Mouse (Mus musculus): ENCODE measurements around the gene Trf. TPM values are rescaled to one million over a fixed set of nuclear protein-coding genes. Genes with fewer than 3 reads are reported as not detected.
A peak's percentile ranks its signal among the peaks of the same experiment; 100 is the strongest.

Trf gene
- polyA plus RNA-seq, 1 experiment from 2014 or later = 34.3 TPM

- Histone ChIP-seq H3K27ac (0 out of 2 replicates have a peak overlapping the region, but pooled peaks have one; percentile 6), H3K4me2 (no peak overlapping the region), H3K27me3 (no peaks in the 10 kb centered on the region), H3K36me3 (no peaks in the 10 kb centered on the region), H3K9me3 (no peaks in the 10 kb centered on the region), H3K4me1 (replicated peaks) (peaks cover 13% of the 10 kb centered on the region), H3K4me3 (no peak overlapping the region), H3K9ac (no peak overlapping the region)
- whole genome bisulfite sequencing = 48% methylated on average over 7 of the region's 7 CpGs
- ATAC-seq (ENCODE audit: low FRiP score) = no peak
These were observed 4.4 kb upstream of the Trf start for GRCm38 (mm10) chr9:103234565-103235165.

DNA sequence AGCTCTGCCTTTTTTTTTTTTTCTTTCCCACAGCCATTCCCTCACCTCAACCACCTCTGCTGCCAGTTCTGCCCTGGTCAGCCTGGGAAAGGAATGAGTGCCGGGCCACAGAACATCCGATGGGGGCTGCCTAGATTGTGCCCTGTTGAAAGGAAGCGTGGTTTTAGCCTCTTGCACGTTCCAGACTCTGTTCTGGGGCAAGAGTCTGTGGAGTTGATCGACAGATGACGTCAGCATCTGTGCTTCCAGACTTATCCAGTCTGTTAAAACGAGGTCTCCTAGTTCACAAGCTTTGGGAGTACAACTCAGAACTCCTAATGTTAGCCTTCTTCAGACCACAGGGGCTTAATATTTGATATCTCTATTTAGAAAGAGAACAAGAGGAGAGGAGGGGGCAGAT lies 3.8 kb upstream of the Trf start:
- Histone ChIP-seq H3K4me1 (replicated peaks) (peaks cover 13% of the 10 kb centered on the region), H3K4me2 (no peak overlapping the region), H3K36me3 (no peaks in the 10 kb centered on the region), H3K9me3 (no peaks in the 10 kb centered on the region), H3K4me3 (no peak overlapping the region), H3K27ac (0 out of 2 replicates have a peak overlapping the region, but pooled peaks have one; percentile 6), H3K27me3 (no peaks in the 10 kb centered on the region), H3K9ac (no peak overlapping the region)
- 80% methylated on average over 7 of the region's 7 CpGs for WGBS
- ATAC-seq (ENCODE audit: low FRiP score) = no peak

DNA sequence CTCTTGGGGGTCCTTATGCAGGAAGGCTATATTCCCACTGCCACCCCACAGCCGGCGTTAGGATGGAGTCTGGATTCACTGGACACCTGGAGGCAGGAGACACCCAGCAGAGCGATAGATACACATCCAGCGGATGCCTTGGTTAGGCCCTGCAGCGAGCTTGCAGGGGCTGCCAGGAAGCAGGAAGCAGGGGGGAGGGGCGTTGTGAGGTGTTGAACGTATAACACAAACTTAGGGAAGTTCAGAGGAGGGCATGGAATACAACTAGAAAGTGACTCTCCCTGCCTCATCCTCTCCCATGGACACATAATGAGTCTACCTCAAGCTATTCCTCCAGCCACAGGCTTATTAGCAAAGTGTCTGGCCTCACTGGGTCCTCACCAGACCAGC lies 2.8 kb upstream of the Trf start:
- Histone ChIP-seq H3K4me3 (no peak overlapping the region), H3K4me1 (replicated peaks) (peaks cover 13% of the 10 kb centered on the region), H3K36me3 (no peaks in the 10 kb centered on the region), H3K27me3 (no peaks in the 10 kb centered on the region), H3K9me3 (no peaks in the 10 kb centered on the region), H3K9ac (no peak overlapping the region), H3K4me2 (no peak overlapping the region), H3K27ac (no peak overlapping the region)
- 83% methylated on average over 7 of the region's 7 CpGs for WGBS
- ATAC-seq (ENCODE audit: low FRiP score) = no peak

GRCm38 (mm10) chr9:103232232-103233005 lies 2.2 kb upstream of the Trf start:
- Histone ChIP-seq H3K9ac (no peak overlapping the region), H3K9me3 (no peaks in the 10 kb centered on the region), H3K27me3 (no peaks in the 10 kb centered on the region), H3K27ac (no peak overlapping the region), H3K4me2 (no peak overlapping the region), H3K36me3 (no peaks in the 10 kb centered on the region), H3K4me3 (no peak overlapping the region), H3K4me1 (replicated peaks) (peaks cover 13% of the 10 kb centered on the region)
- 89% methylated on average over 7 of the region's 7 CpGs for WGBS
- no peak for ATAC-seq (ENCODE audit: low FRiP score)

- Histone ChIP-seq H3K27ac (no peak overlapping the region), H3K4me2 (peak overlapping the region; percentile 1; the same call in 1 of the 2 replicates), H3K9ac (no peak overlapping the region), H3K4me3 (no peak overlapping the region), H3K9me3 (no peaks in the 10 kb centered on the region), H3K36me3 (no peaks in the 10 kb centered on the region), H3K27me3 (no peaks in the 10 kb centered on the region), H3K4me1 (replicated peaks) (peaks cover 8% of the 10 kb centered on the region)
- WGBS = 88% methylated on average over 15 of the region's 15 CpGs
- no peak for ATAC-seq (ENCODE audit: low FRiP score)
These were observed 992 bp downstream of the Trf start for GRCm38 (mm10) chr9:103229037-103229867.

- Histone ChIP-seq H3K27ac (no peak overlapping the region), H3K27me3 (no peaks in the 10 kb centered on the region), H3K36me3 (no peaks in the 10 kb centered on the region), H3K9ac (no peak overlapping the region), H3K4me3 (no peak overlapping the region), H3K4me1 (replicated peaks) (peaks cover 8% of the 10 kb centered on the region), H3K4me2 (no peak overlapping the region), H3K9me3 (no peaks in the 10 kb centered on the region)
- 83% methylated on average over 13 of the region's 13 CpGs for WGBS
- no peak for ATAC-seq (ENCODE audit: low FRiP score)
These were observed 1.8 kb downstream of the Trf start for GRCm38 (mm10) chr9:103228370-103229003.

GRCm38 (mm10) chr9:103227760-103228159 lies 2.5 kb downstream of the Trf start:
- H3K27me3 ChIP-seq = no peaks in the 10 kb centered on the region
- peaks cover 8% of the 10 kb centered on the region for H3K4me1 ChIP-seq (replicated peaks)
- H3K4me3 ChIP-seq = no peak overlapping the region
- WGBS = 90% methylated on average over 16 of the region's 16 CpGs
- ATAC-seq (ENCODE audit: low FRiP score) = no peak
- H3K9ac ChIP-seq = no peak overlapping the region
- H3K9me3 ChIP-seq = no peaks in the 10 kb centered on the region
- H3K27ac ChIP-seq = no peak overlapping the region
- no peaks in the 10 kb centered on the region for H3K36me3 ChIP-seq
- no peak overlapping the region for H3K4me2 ChIP-seq

DNA sequence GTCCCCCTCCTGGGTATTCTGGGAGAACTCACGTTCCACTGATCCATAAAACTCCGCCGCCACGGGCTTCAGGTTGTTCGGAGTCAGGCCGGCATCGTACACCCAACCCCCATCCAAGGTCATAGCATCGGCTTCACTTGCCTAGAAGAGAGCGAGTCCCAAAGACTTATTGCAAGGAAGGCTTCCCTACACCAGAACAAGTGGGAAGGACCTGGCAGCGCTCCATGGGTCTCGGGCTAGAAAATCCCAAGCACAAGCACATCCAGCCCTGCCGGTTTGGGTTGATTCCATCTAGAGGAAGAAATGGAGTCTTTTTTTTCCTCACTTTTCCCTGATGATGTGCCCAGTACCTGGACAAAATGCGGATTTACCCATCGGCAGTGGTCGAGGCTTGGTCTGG lies 3.4 kb downstream of the Trf start:
- Histone ChIP-seq H3K9me3 (no peaks in the 10 kb centered on the region), H3K4me2 (no peak overlapping the region), H3K36me3 (no peaks in the 10 kb centered on the region), H3K9ac (no peak overlapping the region), H3K27me3 (no peaks in the 10 kb centered on the region), H3K27ac (no peak overlapping the region), H3K4me3 (no peak overlapping the region), H3K4me1 (replicated peaks) (peaks cover 8% of the 10 kb centered on the region)
- 94% methylated on average over 15 of the region's 15 CpGs for WGBS
- no peak for ATAC-seq (ENCODE audit: low FRiP score)

GRCm38 (mm10) chr9:103225464-103225863 lies 4.8 kb downstream of the Trf start:
- peaks cover 5% of the 10 kb centered on the region for H3K4me1 ChIP-seq (replicated peaks)
- H3K9me3 ChIP-seq = no peaks in the 10 kb centered on the region
- H3K4me2 ChIP-seq = no peak overlapping the region
- no peak overlapping the region for H3K9ac ChIP-seq
- no peaks in the 10 kb centered on the region for H3K27me3 ChIP-seq
- ATAC-seq (ENCODE audit: low FRiP score) = no peak
- no peak overlapping the region for H3K4me3 ChIP-seq
- no peak overlapping the region for H3K27ac ChIP-seq
- WGBS = 65% methylated on average over 3 of the region's 3 CpGs
- no peaks in the 10 kb centered on the region for H3K36me3 ChIP-seq

- Histone ChIP-seq H3K27ac (no peak overlapping the region), H3K9ac (no peak overlapping the region), H3K27me3 (no peaks in the 10 kb centered on the region), H3K36me3 (no peaks in the 10 kb centered on the region), H3K9me3 (no peaks in the 10 kb centered on the region), H3K4me3 (no peak overlapping the region), H3K4me1 (replicated peaks) (no peaks in the 10 kb centered on the region; the same call in 1 of the 2 replicates), H3K4me2 (no peak overlapping the region)
- ATAC-seq (ENCODE audit: low FRiP score) = no peak
- 94% methylated on average over 7 of the region's 7 CpGs for WGBS
These were observed 5.5 kb downstream of the Trf start for GRCm38 (mm10) chr9:103224721-103225120.

- ATAC-seq (ENCODE audit: low FRiP score) = no peak
- no peak overlapping the region for H3K9ac ChIP-seq
- H3K36me3 ChIP-seq = no peaks in the 10 kb centered on the region
- no peak overlapping the region for H3K4me2 ChIP-seq
- H3K27ac ChIP-seq = no peak overlapping the region
- H3K4me1 ChIP-seq (replicated peaks) = no peaks in the 10 kb centered on the region
- H3K9me3 ChIP-seq = no peaks in the 10 kb centered on the region
- no peak overlapping the region for H3K4me3 ChIP-seq
- no peaks in the 10 kb centered on the region for H3K27me3 ChIP-seq
- WGBS = 89% methylated on average over 6 of the region's 6 CpGs
These were observed 16.0 kb downstream of the Trf start for GRCm38 (mm10) chr9:103214281-103214680.

DNA sequence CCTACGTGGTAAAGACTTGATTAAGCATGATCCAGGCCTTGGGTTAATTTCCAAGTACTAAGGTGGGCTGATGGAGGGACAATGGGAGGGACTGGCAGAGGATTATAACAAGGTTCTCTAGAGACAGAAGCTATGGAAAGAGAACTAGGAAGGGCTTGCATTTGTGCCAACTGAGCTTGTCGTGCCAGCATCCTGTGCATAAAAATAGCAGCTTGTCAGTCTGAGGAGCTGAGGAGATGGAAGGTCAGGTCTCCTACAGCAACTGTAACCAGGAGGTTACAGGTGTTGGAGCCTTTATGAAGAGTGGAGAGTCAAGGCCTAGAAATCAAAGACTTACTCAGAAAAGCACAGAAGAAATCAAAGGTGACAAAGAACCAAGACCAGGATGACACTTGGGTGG lies 16.6 kb downstream of the Trf start:
- Histone ChIP-seq H3K4me1 (replicated peaks) (no peaks in the 10 kb centered on the region), H3K36me3 (no peaks in the 10 kb centered on the region), H3K9ac (no peak overlapping the region), H3K4me3 (no peak overlapping the region), H3K27ac (no peak overlapping the region), H3K27me3 (no peaks in the 10 kb centered on the region), H3K4me2 (no peak overlapping the region), H3K9me3 (no peaks in the 10 kb centered on the region)
- 69% methylated on average over 2 of the region's 2 CpGs for WGBS
- no peak for ATAC-seq (ENCODE audit: low FRiP score)

Data from hindbrain, embryonic 13.5 days (tissue).